Mouse (Mus musculus) midbrain, embryonic 10.5 days (tissue): Measurements from ENCODE around the gene Cbln1. TPM values are rescaled to one million over a fixed set of nuclear protein-coding genes. Genes with fewer than 3 reads are reported as not detected.

ENCODE experiments used
- DNase-seq: peaks from one replicate; pipeline ENCODE4 v3.0.0-alpha.2; 2017; ENCODE audit warnings: low spot score
- H3K27ac ChIP-seq: fragments of 300-500 bp; sonication (generic); replicated peaks from 2 replicates; pipeline ENCODE4 v1.5.1; 2016; ENCODE audit warnings: mild to moderate bottlenecking
- H3K27me3 ChIP-seq: fragments of 300-500 bp; sonication (generic); 2 replicates; pipeline ENCODE4 v1.6.1; 2016; ENCODE audit warnings: low read depth, mild to moderate bottlenecking; ENCODE audit not compliant: poor library complexity, severe bottlenecking
- H3K36me3 ChIP-seq: fragments of 300-500 bp; sonication (generic); 2 replicates; pipeline ENCODE4 v1.6.1; 2016; ENCODE audit warnings: mild to moderate bottlenecking, moderate library complexity
- H3K4me1 ChIP-seq: fragments of 300-500 bp; sonication (generic); 2 replicates; pipeline ENCODE4 v1.6.1; 2016
- H3K4me3 ChIP-seq: fragments of 300-500 bp; sonication (generic); 2 replicates; pipeline ENCODE4 v1.5.1; 2016; ENCODE audit warnings: mild to moderate bottlenecking, moderate library complexity
- H3K9me3 ChIP-seq: fragments of 300-500 bp; sonication (generic); replicated peaks from 2 replicates; pipeline ENCODE4 v1.6.1; 2016; ENCODE audit warnings: mild to moderate bottlenecking
- WGBS: fragments of 180-500 bp; shearing (Covaris S2); methylation state at CpG from one replicate; pipeline ENCODE4 v1.1.7; 2016; 5-methylcytosine and 5-hydroxymethylcytosine counted together
- polyA plus RNA-seq: library from polyadenylated mRNA; unstranded; fragments of >200 nt; fragmentation: Nextera tagmentation; extraction: Ambion mirVana; gene quantifications from 2 replicates; pipeline ENCODE4 v1.2.1, GENCODE M21; 2016

The Cbln1 gene
- polyA plus RNA-seq, 1 experiment from 2014 or later, result 2.7 TPM

GRCm38 (mm10) chr8:87467906-87468305 lies 4.5 kb downstream of the Cbln1 start:
- Histone ChIP-seq H3K4me1 (peaks cover 45% of the 10 kb centered on the region), H3K9me3 (no peaks in the 10 kb centered on the region)

DNA sequence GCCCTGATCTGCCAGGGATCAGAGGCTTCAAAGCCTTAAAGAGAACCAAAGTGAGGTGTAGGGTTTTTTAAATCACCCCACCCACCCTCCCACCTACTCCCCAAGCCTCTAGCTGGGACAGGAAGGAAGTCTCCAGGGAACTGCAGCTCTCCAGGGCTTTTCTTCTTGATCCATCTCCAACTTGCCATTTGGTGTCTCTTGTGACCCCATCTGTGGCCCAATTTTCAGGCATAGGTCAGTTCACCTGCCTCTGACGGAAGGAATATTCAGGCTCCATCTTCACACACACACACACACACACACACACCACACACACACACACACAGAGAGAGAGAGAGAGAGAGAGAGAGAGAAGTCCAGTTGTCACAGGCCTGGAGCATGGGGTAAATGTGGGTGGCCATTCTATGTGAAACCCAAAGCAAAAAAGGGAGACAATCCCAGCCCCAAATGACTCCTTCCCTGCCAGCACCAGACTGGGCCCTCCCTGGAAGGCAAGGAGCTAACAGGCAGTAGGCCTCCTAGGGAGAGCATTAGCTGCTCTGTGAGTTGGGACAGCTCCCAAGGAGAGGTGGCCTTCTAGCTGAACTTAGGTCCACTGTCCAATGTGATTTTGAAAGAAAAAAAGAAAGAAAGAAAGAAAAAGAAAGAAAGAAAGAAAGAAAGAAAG lies 5.3 kb downstream of the Cbln1 start:
- Histone ChIP-seq H3K9me3 (no peaks in the 10 kb centered on the region), H3K4me1 (peaks cover 40% of the 10 kb centered on the region), H3K36me3 (no peaks in the 10 kb centered on the region), H3K4me3 (no peak overlapping the region), H3K27ac (no peak overlapping the region), H3K27me3 (peaks cover 92% of the 10 kb centered on the region)
- 88% methylated on average over 1 of the region's 1 CpGs for WGBS
- DNase-seq, result no peak

More at GRCm38 (mm10) chr8:87467906-87468305, 4.5 kb downstream of the Cbln1 start:
- 22% methylated on average over 3 of the region's 3 CpGs for WGBS
- Histone ChIP-seq H3K36me3 (no peaks in the 10 kb centered on the region), H3K27ac (no peak overlapping the region), H3K27me3 (peaks cover 96% of the 10 kb centered on the region), H3K4me3 (no peak overlapping the region)
- no peak for DNase-seq

GRCm38 (mm10) chr8:87466335-87466734 lies 6.1 kb downstream of the Cbln1 start:
- no peak overlapping the region for H3K4me3 ChIP-seq
- no peaks in the 10 kb centered on the region for H3K9me3 ChIP-seq
- H3K36me3 ChIP-seq, result no peaks in the 10 kb centered on the region
- peaks cover 40% of the 10 kb centered on the region for H3K4me1 ChIP-seq
- no peak for DNase-seq
- H3K27me3 ChIP-seq, result peaks cover 84% of the 10 kb centered on the region
- H3K27ac ChIP-seq, result no peak overlapping the region
- WGBS, result 64% methylated on average over 6 of the region's 6 CpGs

DNA sequence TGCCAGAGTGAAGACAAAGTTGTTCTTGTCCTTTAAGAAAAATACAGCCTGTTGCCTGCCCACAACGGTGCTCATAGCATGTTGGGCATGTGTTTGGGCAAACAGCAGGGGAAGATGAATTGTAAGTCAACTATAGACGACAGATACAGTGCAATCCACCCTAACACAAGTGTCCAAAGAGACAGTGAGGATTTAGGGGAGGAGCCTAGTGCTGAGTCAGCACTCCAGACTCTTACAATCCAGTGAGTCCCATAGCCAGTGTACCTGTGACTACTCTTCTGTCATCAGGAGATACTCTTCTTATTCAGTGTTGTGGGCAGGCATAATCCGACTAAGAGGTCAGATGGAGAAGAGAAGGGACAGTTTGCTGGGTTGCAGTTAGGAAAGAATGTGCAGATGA lies 8.0 kb downstream of the Cbln1 start:
- Histone ChIP-seq H3K27me3 (peaks cover 65% of the 10 kb centered on the region), H3K9me3 (no peaks in the 10 kb centered on the region), H3K36me3 (no peaks in the 10 kb centered on the region), H3K27ac (no peak overlapping the region), H3K4me1 (peaks cover 23% of the 10 kb centered on the region), H3K4me3 (no peak overlapping the region)
- no peak for DNase-seq
- WGBS, result 84% methylated on average over 3 of the region's 3 CpGs

GRCm38 (mm10) chr8:87461801-87462200 lies 10.6 kb downstream of the Cbln1 start:
- no peak overlapping the region for H3K4me3 ChIP-seq
- H3K27me3 ChIP-seq, result peaks cover 39% of the 10 kb centered on the region
- H3K4me1 ChIP-seq, result peaks cover 11% of the 10 kb centered on the region
- WGBS, result 41% methylated on average over 5 of the region's 5 CpGs
- no peaks in the 10 kb centered on the region for H3K36me3 ChIP-seq
- DNase-seq, result no peak
- H3K27ac ChIP-seq, result 0 out of 2 replicates have a peak overlapping the region, but pooled peaks have one; percentile 6
- no peaks in the 10 kb centered on the region for H3K9me3 ChIP-seq

DNA sequence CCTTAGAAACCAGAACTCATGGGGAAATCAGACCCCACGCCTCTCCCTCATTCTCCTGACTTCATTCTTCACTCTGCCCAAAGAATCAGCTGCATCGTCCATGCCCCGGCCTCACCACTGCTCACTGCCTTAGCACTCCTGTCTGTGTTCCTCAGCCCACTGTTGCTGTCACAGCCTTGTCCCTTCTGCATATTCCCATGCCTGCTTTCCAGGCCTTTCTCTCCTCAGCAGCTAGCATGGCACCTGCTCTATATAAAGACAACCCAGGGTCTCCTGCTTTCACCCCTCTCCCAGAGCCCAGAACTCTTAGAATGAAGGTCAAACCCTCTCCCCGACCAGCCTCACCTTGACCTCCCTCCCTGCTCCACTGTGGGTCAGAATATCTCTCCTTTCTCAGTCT lies 15.5 kb downstream of the Cbln1 start:
- Histone ChIP-seq H3K27me3 (no peaks in the 10 kb centered on the region), H3K9me3 (no peaks in the 10 kb centered on the region), H3K4me1 (peaks cover 9% of the 10 kb centered on the region), H3K36me3 (no peaks in the 10 kb centered on the region), H3K27ac (no peak overlapping the region), H3K4me3 (no peak overlapping the region)
- WGBS, result 87% methylated on average over 4 of the region's 4 CpGs
- DNase-seq, result no peak

DNA sequence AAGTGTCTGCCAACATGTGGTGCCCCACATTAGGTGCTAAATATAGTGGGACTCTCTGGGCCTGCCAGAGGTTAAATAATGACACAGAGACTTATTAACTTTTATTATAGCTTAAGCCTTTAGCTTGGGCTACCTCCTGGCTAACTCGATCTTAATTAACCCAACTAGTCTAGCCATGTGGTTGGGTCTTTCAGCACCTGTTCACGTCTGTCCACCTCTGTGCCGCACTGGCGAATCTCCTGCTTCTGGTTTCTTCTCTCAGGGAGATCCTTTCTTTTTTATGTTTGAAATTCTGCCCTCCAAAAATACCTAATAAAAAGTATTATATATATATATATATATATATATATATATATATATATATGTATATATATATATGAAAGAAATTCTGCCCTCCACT lies 19.6 kb downstream of the Cbln1 start:
- no peak for DNase-seq
- Histone ChIP-seq H3K4me3 (no peak overlapping the region), H3K4me1 (no peaks in the 10 kb centered on the region), H3K36me3 (no peaks in the 10 kb centered on the region), H3K9me3 (no peaks in the 10 kb centered on the region), H3K27me3 (no peaks in the 10 kb centered on the region), H3K27ac (no peak overlapping the region)
- 93% methylated on average over 4 of the region's 4 CpGs for WGBS

GRCm38 (mm10) chr8:87451737-87452136 lies 20.7 kb downstream of the Cbln1 start:
- no peak for DNase-seq
- H3K27ac ChIP-seq, result no peak overlapping the region
- H3K27me3 ChIP-seq, result no peaks in the 10 kb centered on the region
- no peaks in the 10 kb centered on the region for H3K36me3 ChIP-seq
- H3K9me3 ChIP-seq, result no peaks in the 10 kb centered on the region
- WGBS, result 79% methylated on average over 2 of the region's 2 CpGs
- H3K4me3 ChIP-seq, result no peak overlapping the region
- H3K4me1 ChIP-seq, result no peaks in the 10 kb centered on the region

GRCm38 (mm10) chr8:87434592-87434991 lies 37.8 kb downstream of the Cbln1 start:
- H3K27me3 ChIP-seq, result no peaks in the 10 kb centered on the region
- H3K36me3 ChIP-seq, result no peaks in the 10 kb centered on the region
- no peak for DNase-seq
- H3K9me3 ChIP-seq, result no peaks in the 10 kb centered on the region
- H3K27ac ChIP-seq, result no peak overlapping the region
- H3K4me1 ChIP-seq, result no peaks in the 10 kb centered on the region
- no peak overlapping the region for H3K4me3 ChIP-seq
- 87% methylated on average over 3 of the region's 3 CpGs for WGBS

DNA sequence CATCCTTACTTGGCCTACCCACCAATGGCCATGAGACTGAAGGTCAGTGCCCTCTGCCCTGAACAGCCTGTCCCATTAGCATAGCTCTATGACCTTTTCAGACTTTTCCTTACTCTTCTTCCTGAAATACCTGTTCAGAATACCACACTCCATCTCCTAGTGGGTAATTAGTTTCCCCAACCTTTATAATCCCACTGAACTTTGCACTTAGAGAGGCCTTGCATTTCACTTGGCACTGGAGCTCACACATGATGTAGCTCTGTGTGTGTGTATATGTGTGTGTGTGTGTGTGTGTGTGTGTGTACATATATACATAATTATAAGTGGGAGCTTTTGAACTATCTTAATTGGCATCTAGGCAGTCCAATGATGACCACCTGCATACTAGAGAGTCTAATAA lies 45.2 kb downstream of the Cbln1 start:
- H3K36me3 ChIP-seq, result no peaks in the 10 kb centered on the region
- H3K9me3 ChIP-seq, result no peaks in the 10 kb centered on the region

DNA sequence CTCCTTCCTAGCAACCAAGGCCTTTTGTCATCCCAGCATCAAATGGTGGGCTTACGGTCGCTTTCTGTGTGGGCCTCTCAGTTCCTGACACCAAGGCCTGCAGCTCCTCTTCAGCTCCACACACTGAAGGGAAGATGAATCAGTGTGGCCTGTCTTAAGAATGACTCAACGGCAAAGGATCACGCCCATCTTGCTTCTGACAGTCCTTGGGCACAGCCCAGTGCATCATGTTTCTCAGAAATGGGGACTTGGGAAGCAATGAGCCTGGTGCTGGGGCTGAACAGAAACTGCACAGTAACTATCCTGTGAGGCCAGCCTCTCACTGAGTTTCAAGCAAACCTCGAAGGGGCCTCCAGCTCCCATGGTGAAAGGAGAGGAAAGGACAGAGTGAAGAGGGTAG lies 47.7 kb downstream of the Cbln1 start:
- H3K27ac ChIP-seq, result no peak overlapping the region; the same call in 1 of the 2 replicates
- no peaks in the 10 kb centered on the region for H3K36me3 ChIP-seq
- 85% methylated on average over 5 of the region's 5 CpGs for WGBS
- no peaks in the 10 kb centered on the region for H3K9me3 ChIP-seq
- H3K4me1 ChIP-seq, result peaks cover 14% of the 10 kb centered on the region
- H3K27me3 ChIP-seq, result no peaks in the 10 kb centered on the region
- no peak for DNase-seq
- no peak overlapping the region for H3K4me3 ChIP-seq

More for the DNA sequence above, 45.2 kb downstream of the Cbln1 start:
- Histone ChIP-seq H3K4me3 (no peak overlapping the region), H3K4me1 (peaks cover 14% of the 10 kb centered on the region), H3K27me3 (no peaks in the 10 kb centered on the region), H3K27ac (no peak overlapping the region)
- no peak for DNase-seq

DNA sequence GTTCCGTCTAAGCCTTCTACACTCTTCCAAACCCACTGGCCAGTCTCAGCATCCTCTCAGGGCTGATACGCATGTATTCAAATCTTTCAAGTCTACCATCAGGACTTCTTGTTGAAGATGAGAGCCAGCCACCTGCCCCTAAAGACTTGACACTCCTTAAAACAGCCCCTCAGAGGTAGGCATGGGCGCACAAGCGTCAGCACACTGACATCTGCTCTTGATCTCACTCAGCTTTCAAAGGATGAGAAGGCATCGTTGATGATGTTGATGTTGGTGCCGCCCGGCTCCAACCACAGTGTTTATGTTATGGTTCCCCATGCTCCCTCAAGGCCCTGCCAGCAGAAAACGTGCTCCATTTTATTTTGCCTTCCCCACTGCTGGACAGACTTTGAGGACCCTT lies 50.7 kb downstream of the Cbln1 start:
- WGBS, result 81% methylated on average over 8 of the region's 8 CpGs

More for the DNA sequence above, 50.7 kb downstream of the Cbln1 start:
- peaks cover 9% of the 10 kb centered on the region for H3K4me1 ChIP-seq
- H3K27me3 ChIP-seq, result no peaks in the 10 kb centered on the region
- no peak overlapping the region for H3K27ac ChIP-seq
- no peak for DNase-seq
- no peaks in the 10 kb centered on the region for H3K36me3 ChIP-seq
- no peaks in the 10 kb centered on the region for H3K9me3 ChIP-seq
- H3K4me3 ChIP-seq, result no peak overlapping the region
